Mouse (Mus musculus) CD4-positive, CD25-positive, alpha-beta regulatory T cell, adult 2 months (primary cell): ENCODE measurements around the gene Tex45.

ENCODE experiments used
- DNase-seq: peaks from one replicate; pipeline ENCODE4 v3.0.0-alpha.2; 2012; ENCODE audit warnings: low read depth, low spot score

Gene Tex45

DNA sequence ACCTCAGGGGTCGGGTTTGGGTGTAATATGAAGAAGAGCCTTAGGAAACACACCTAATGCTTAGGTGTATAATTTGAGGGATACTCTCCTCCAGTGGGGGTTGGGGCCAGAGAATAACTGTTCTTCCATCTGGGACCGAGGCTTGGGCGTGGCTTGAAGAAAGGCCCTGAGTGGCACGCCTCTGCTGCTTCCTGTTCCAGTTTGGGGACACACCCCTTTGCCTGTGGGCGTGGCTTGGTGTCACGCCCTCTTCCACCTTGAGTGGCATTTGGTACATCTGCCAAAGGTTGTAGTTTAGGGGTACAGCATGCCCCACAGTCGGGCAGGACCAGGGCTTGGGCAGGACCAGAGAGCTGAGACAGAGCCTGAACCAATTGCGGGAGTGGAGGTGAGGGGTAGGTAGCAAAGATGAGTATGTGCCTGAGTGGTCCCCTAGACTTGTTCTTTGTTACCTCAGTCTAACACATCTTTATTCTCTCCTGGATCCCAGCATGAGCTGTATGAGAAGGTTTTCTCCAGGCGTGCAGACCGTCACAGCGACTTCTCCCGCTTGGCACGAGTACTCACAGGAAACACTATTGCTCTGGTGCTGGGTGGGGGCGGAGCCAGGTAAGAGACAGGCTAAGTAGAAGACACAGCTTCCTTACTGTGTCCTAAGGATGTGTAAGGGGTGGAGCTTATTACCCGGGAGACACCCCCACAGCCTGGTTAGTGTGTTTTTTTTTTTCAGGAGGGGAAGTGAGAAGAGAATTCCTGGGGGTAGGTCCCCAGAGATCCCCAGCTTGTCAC, 65.6 kb downstream of the Tex45 start:
- peak; percentile 54 for DNase-seq
